Mouse (Mus musculus) liver, postnatal 0 days (tissue): ENCODE measurements around the gene Plpp1.

Source experiments
- CTCF ChIP-seq: sonication (generic); IDR thresholded peaks from 2 replicates; pipeline ENCODE4 v1.5.1; 2016; ENCODE audit warnings: antibody characterized with exemption, low read depth
- EP300 ChIP-seq: IDR thresholded peaks from 2 replicates; pipeline ENCODE4 v1.6.1; 2016; ENCODE audit warnings: antibody characterized with exemption, low read depth, mild to moderate bottlenecking

- TF ChIP-seq EP300 (no peak), CTCF (no peak)
These were observed 61.3 kb downstream of the Plpp1 start for GRCm38 (mm10) chr13:112861825-112862306.
